Mouse (Mus musculus): ENCODE results near the gene Lrrc43.
"Not testable (repeated sequence)": the region's sequence is repeated elsewhere in the genome, so short reads cannot be mapped to it uniquely, and the experiment has no call there.

The Lrrc43 gene

GRCm38 (mm10) chr5:123489112-123489785, at the start of gene Lrrc43, which contains the start of gene Il31:
Gene Lrrc43, plus strand, starts transcription at chr5:123489305.
Gene Il31, minus strand, starts transcription at chr5:123489489.
- DNase-seq (ENCODE audit: extremely low read depth, low read depth), result no peak

GRCm38 (mm10) chr5:123439312-123439711, 49.8 kb upstream of the Lrrc43 start:
- no peak for DNase-seq (ENCODE audit: extremely low read depth, low read depth)

DNA sequence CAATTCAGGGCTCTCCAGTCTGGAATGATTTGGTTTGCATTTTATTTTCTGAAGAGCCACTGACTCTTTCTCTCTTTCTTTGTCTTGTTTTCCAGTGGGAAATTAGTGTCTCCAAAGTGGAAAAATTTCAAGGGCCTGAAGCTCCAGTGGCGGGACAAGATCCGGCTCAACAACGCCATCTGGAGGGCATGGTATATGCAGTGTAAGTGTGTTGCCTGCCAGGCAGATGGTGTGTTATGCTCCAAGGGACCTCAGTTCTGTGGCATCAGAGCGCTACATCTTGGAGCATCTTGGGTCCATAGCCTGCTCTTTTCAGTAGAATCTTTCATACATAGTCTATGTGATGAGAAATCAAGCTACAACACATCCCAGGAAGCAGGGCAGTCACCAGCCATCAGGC, 49.2 kb upstream of the Lrrc43 start:
- DNase-seq (ENCODE audit: extremely low read depth, low read depth), result no peak

DNA sequence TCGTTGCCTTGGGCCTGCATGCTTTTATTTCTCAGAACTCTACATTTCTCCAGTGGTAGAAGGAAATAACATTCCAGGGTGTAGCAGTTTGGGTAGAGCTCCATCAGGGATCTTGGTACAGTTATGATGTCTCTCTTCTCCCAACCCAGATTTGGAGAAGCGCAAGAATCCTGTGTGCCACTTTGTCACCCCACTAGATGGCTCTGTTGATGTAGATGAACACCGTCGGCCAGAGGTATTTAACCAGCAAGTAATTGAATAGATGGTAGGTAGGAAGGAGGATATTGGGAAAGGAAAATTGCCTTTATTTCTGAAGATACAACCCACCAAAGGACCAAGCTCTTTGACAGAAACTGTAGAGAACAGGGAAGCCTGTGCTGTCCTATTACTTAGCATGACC, 48.4 kb upstream of the Lrrc43 start:
- DNase-seq (ENCODE audit: extremely low read depth, low read depth), result no peak

DNA sequence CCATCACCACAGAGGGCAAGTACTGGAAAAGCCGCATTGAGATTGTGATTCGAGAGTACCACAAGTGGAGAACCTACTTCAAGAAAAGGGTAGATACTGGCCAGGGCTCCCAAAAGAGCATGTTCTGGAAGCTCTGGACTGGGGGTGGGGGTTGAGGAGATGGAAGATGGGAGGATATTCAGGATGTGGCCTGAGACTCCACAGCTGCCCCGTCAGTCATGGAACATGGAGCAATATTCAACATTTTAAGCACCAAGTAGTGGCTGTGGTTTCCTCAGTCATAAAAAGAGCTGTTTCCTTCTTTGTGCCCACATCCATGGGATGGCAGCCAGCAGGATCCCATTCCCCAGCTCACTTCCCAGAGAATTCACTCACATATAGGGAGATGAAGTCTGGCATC, 46.8 kb upstream of the Lrrc43 start:
- DNase-seq (ENCODE audit: extremely low read depth, low read depth), result no peak

GRCm38 (mm10) chr5:123444069-123444468, 45.0 kb upstream of the Lrrc43 start:
- peak; percentile 26 for DNase-seq (ENCODE audit: extremely low read depth, low read depth)

GRCm38 (mm10) chr5:123444849-123445334, 44.2 kb upstream of the Lrrc43 start:
- DNase-seq (ENCODE audit: extremely low read depth, low read depth), result no peak

DNA sequence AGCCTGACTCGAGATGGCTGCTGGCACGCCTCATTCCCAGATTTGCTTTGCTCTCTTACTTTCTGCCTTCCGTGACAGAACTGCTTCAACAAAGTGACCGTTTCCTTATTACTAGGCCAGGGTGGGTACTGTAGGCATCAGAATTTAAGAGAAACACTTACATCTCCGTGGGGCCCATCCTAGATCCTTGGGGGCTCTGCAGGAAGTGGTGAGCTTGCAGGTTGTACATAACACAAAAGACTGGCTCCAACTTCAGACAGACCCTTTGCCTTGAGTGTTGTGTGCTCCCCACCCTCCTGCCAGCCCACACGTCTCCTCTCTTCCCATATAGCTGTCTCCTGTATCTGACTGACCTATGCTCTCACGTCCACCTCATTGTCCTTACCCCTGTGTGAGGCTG, 37.2 kb upstream of the Lrrc43 start:
- DNase-seq (ENCODE audit: extremely low read depth, low read depth), result no peak

GRCm38 (mm10) chr5:123461420-123461819, 27.7 kb upstream of the Lrrc43 start:
- DNase-seq (ENCODE audit: extremely low read depth, low read depth), result no peak

- no peak for DNase-seq (ENCODE audit: extremely low read depth, low read depth)
Observed at GRCm38 (mm10) chr5:123464638-123465037, 24.5 kb upstream of the Lrrc43 start.

GRCm38 (mm10) chr5:123470784-123471400, 18.2 kb upstream of the Lrrc43 start:
- no peak for DNase-seq (ENCODE audit: extremely low read depth, low read depth)

GRCm38 (mm10) chr5:123473817-123474216, 15.3 kb upstream of the Lrrc43 start:
- no peak for DNase-seq (ENCODE audit: extremely low read depth, low read depth)

- DNase-seq (ENCODE audit: extremely low read depth, low read depth), result no peak
Observed at GRCm38 (mm10) chr5:123487659-123488395, 1.3 kb upstream of the Lrrc43 start.

DNA sequence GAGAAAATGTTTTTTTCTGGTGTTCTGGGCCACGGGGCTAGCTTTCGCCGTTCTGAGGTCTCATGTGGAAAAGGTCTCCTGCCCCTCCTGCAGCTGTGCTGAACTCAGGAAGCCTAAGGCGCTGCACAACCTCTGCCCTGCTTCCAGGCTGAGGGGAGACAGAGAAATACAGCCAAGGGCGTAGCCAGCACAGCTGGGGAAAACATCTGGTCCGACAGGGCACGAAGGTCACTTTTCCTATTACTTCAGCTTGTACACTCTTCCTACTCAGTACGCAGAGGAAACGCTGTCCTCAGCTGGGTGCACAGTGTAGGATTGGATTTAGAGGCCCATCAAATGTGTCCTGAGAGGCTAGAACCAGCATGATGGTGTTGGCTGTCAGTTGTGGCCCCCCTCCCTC, 830 bp downstream of the Lrrc43 start:
- no peak for DNase-seq (ENCODE audit: extremely low read depth, low read depth)

- no peak for DNase-seq (ENCODE audit: extremely low read depth, low read depth)
Observed at GRCm38 (mm10) chr5:123499717-123500116, 10.6 kb downstream of the Lrrc43 start.

DNA sequence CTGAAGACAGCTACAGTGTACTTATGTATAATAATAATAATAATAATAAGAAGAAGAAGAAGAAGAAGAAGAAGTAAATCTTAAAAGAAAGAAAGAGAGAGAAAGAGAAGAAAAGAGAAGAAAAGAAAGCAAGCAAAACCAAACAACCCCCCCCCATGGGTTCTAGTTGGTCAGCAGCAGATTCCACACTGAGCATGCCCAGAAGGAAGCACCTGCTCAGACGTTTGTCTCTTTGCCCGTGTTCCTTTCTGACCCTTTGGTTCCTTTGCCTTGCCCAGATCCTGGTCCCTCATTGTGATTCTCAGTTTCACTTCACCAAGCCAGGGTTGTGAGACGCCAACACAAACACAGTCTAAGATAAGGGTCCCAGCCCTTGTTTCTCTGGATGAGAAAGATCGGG, 12.9 kb downstream of the Lrrc43 start:
- DNase-seq (ENCODE audit: extremely low read depth, low read depth), result no peak

DNA sequence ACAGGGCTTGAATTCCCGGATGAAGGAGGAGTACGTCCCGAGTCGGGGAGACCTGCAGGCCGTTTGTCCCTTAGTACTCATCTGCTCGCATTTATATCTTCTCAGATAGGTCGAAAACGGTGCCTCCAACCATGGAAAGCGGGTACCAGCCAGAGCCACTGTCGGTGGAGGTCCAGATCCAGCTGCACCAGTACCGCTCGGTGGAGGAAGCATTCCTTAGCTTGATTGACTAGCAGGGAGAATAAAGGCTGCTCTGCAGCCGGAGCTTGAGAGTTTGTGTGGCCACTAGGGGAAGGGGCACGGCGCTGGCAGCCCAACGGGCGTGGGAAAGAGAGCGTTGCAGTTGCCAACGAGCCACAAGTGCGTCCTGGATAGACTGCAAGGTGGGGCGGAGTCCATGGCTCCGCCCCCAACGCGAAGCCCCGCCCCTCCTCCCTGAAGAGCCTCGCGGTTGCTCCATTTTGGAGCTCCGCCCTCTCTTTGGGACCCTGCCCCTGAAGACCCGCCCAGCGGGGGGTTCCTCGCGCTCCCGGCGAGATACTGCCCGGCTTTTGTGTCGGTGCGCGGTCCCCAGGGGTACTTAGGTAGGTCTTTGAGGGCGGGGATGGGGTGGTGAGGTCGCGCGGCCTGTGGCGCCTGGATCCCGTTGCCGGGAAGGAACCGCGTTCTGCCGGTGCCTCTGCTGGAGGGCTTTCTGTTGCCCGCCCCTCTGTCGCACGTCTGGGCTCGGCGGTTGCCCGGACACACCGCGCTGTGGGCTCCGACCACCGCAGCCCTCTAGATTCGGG, 19.0 kb downstream of the Lrrc43 start:
- DNase-seq (ENCODE audit: extremely low read depth, low read depth), result peak; percentile 75

DNA sequence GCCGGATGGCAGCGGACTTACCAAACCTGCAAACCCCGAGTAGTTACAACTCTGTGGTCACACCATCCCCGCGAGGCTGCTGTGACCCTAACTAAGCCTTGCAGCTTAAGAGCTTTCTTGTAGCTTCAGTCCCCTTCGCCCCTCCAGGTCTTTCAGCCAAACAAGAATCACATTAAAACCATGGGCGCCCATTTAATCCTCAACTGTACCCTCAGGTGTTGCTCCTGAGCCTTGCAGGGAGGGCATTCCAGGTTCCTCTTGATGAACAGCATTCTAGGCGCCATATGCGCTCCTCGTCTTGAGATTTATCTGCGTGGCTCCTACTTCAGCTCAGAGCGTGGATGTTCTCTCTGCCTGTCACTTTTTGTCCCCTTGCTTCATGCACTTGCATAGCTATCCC, 19.8 kb downstream of the Lrrc43 start:
- DNase-seq (ENCODE audit: extremely low read depth, low read depth), result no peak

GRCm38 (mm10) chr5:123510160-123510559, 21.1 kb downstream of the Lrrc43 start, which contains the start of gene B3gnt4:
Gene B3gnt4, plus strand, starts transcription at chr5:123510460.
- DNase-seq (ENCODE audit: extremely low read depth, low read depth), result no peak

GRCm38 (mm10) chr5:123511426-123511825, 22.3 kb downstream of the Lrrc43 start:
- DNase-seq (ENCODE audit: extremely low read depth, low read depth), result not testable (repeated sequence)

- no peak for DNase-seq (ENCODE audit: extremely low read depth, low read depth)
Observed at GRCm38 (mm10) chr5:123512102-123512501, 23.0 kb downstream of the Lrrc43 start.
